Comparison of ENCODE assay signal across 13 mouse cellular contexts in the genomic region with DNA sequence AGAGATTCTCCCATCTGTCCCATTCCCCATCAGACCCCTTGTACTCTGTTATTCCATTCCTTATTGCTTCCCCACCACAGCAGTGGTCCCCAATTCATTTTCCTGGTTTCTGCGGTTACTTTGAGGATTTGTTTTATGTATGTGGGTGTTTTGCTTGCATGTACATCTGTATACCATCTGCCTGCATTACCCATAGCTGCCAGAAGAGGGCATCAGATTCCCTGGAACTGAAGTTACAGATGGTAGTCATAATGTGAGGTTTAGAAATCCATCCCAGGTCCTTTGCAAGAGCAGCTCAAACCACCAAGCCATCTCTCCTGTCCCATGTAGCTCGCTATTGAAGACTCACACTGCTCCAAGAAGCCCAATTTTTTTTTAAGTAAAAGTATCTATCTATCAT. TPM values are rescaled to one million over a fixed set of nuclear protein-coding genes. Genes with fewer than 3 reads are reported as not detected.
DNase-seq lines count a peak whose midpoint lies in the region; TF ChIP-seq lines count a peak whose summit lies in the region.
"Had no signal": no experiment of that assay in that cellular context is flagged by ENCODE, and none has a peak within 500 bp of the region (broad histone marks: within the 10 kb centered on the region; RNA-seq: fewer than 3 reads in every experiment).

No protein-coding gene starts in this region.

- no peak overlapping the region for H3K27ac ChIP-seq in left cerebral cortex, adult 2 months
- H3K27ac ChIP-seq in ES-Bruce4 (ENCODE audit: insufficient read depth, low read length) = no peak overlapping the region
- H3K27ac ChIP-seq: forebrain, embryonic 15.5 days; heart, embryonic 10.5 days; limb, embryonic 12.5 days had no signal

- H3K36me3 ChIP-seq in ES-Bruce4 (ENCODE audit: control insufficient read depth, insufficient read depth, low read length, poor library complexity, severe bottlenecking) = no peaks in the 10 kb centered on the region
- H3K36me3 ChIP-seq: forebrain, embryonic 15.5 days; heart, embryonic 10.5 days; limb, embryonic 12.5 days had no signal

- no peak for TF ChIP-seq EP300 in ES-Bruce4 (IDR thresholded peaks at IDR 0.05; ENCODE audit: insufficient read depth, low read depth, low read length)

- no peak overlapping the region for H3K4me3 ChIP-seq in left cerebral cortex, adult 2 months
- H3K4me3 ChIP-seq in ES-Bruce4 (ENCODE audit: low read depth, low read length) = no peak overlapping the region
- H3K4me3 ChIP-seq: forebrain, embryonic 15.5 days; heart, embryonic 10.5 days; limb, embryonic 12.5 days had no signal

- TF ChIP-seq CTCF in left cerebral cortex, adult 2 months (IDR thresholded peaks at IDR 0.05) = peak; percentile 25
- TF ChIP-seq CTCF in ES-Bruce4 (IDR thresholded peaks at IDR 0.05; ENCODE audit: low read depth, low read length) = peak; percentile 9

- no peaks in the 10 kb centered on the region for H3K4me1 ChIP-seq in ES-Bruce4 (ENCODE audit: control insufficient read depth, insufficient read depth, low read length)
- H3K4me1 ChIP-seq: forebrain, embryonic 15.5 days; heart, embryonic 10.5 days; limb, embryonic 12.5 days had no signal

- no peaks in the 10 kb centered on the region for H3K27me3 ChIP-seq in ES-Bruce4 (ENCODE audit: control insufficient read depth, insufficient read depth, low read length, poor library complexity, severe bottlenecking)
- H3K27me3 ChIP-seq: forebrain, embryonic 15.5 days; limb, embryonic 12.5 days had no signal

- no peak for TF ChIP-seq POLR2A in ES-Bruce4 (IDR thresholded peaks at IDR 0.05; ENCODE audit: insufficient read depth, low read length)

- no peak overlapping the region for H3K9ac ChIP-seq in ES-Bruce4 (ENCODE audit: low read depth, poor library complexity, severe bottlenecking)
- H3K9ac ChIP-seq: forebrain, embryonic 15.5 days; limb, embryonic 12.5 days had no signal

- no peak for DNase-seq in left cerebral cortex, adult 2 months (ENCODE audit: extremely low spot score in 1 of 2, low spot score in 2 of 2)
- no peak for DNase-seq in left cerebral cortex, adult 11 months (ENCODE audit: low spot score)
- peak; percentile 55 for DNase-seq in A20 (ENCODE audit: low read depth, low spot score)
- DNase-seq in induced T-regulatory cell, adult 2 months (ENCODE audit: low read depth) = peak; percentile 58
- DNase-seq in adrenal gland, postnatal 10 days = no peak
- no peak for DNase-seq in gastrocnemius, postnatal 4 days (ENCODE audit: low spot score in 2 of 2)
- DNase-seq: right cerebral cortex, adult 18-20 months had no signal

- intact Hi-C loops in left cerebral cortex, adult 2 months (cut with DNase I) = no loop called here

- no peaks in the 10 kb centered on the region for H3K9me3 ChIP-seq in ES-Bruce4 (replicated peaks; ENCODE audit: control insufficient read depth, insufficient read depth, low read length, poor library complexity, severe bottlenecking)
- H3K9me3 ChIP-seq: forebrain, embryonic 15.5 days; heart, embryonic 10.5 days; limb, embryonic 12.5 days had no signal

RNA-seq across cellular contexts. Expression of a gene that starts 16.5 kb away (rescaled TPM):
- total RNA-seq in left cerebral cortex, adult 2 months (2021) = 1 to 10 TPM; 6.8 to 7.8 TPM
- polyA plus RNA-seq in ES-Bruce4 (2011; ENCODE audit: insufficient read depth, insufficient read length, low read depth, missing spikeins) = 0.49 and 0.61 TPM in 2 replicates
- 1 to 10 TPM; 2.1 to 2.9 TPM for total RNA-seq in adrenal gland, postnatal 10 days (2021)
- total RNA-seq in gastrocnemius, postnatal 4 days (2021) = under 1 TPM; 0.34 to 0.60 TPM

RNA-seq across cellular contexts. Expression of a gene that starts 40.5 kb away (rescaled TPM):
- not detected for total RNA-seq in left cerebral cortex, adult 2 months (2021)
- polyA plus RNA-seq in ES-Bruce4 (2011; ENCODE audit: insufficient read depth, insufficient read length, low read depth, missing spikeins) = not detected in 2 replicates
- not detected for total RNA-seq in adrenal gland, postnatal 10 days (2021)
- total RNA-seq in gastrocnemius, postnatal 4 days (2021) = not detected
- polyA plus RNA-seq: forebrain, embryonic 15.5 days; heart, embryonic 10.5 days; kidney, embryonic 14.5 days; limb, embryonic 12.5 days; testis, adult 2 months had no signal

RNA-seq across cellular contexts. Expression of a gene that starts 56.3 kb away (rescaled TPM):
- total RNA-seq in left cerebral cortex, adult 2 months (2021) = 10 to 100 TPM; 15.2 to 16.6 TPM
- 7.0 and 7.4 TPM in 2 replicates for polyA plus RNA-seq in ES-Bruce4 (2011; ENCODE audit: insufficient read depth, insufficient read length, low read depth, missing spikeins)
- 1 to 10 TPM; 2.2 to 2.8 TPM for total RNA-seq in adrenal gland, postnatal 10 days (2021)
- 1 to 10 TPM; 4.5 TPM for total RNA-seq in gastrocnemius, postnatal 4 days (2021)

Comparison
In these comparisons a context has a peak if more than half of its experiments do, and no peak if none do; other contexts are left out.
1. DNase-seq: peak in A20 (single experiment) and induced T-regulatory cell, adult 2 months (single experiment); none in left cerebral cortex, adult 2 months (0 of 2), left cerebral cortex, adult 11 months (single experiment), adrenal gland, postnatal 10 days (single experiment) and gastrocnemius, postnatal 4 days (0 of 2).